Mouse (Mus musculus) skeletal muscle tissue, postnatal 0 days (tissue): Measurements from ENCODE around the gene Capn5. TPM values are rescaled to one million over a fixed set of nuclear protein-coding genes. Genes with fewer than 3 reads are reported as not detected.

Experiments used
- polyA plus RNA-seq: library from polyadenylated mRNA; unstranded; fragments of >200 nt; fragmentation: Nextera tagmentation; extraction: Ambion mirVana; gene quantifications from 2 replicates; pipeline ENCODE4 v1.2.1, GENCODE M21; 2015

Capn5 gene
- polyA plus RNA-seq = 2.6 and 3.3 TPM in 2 replicates

DNA sequence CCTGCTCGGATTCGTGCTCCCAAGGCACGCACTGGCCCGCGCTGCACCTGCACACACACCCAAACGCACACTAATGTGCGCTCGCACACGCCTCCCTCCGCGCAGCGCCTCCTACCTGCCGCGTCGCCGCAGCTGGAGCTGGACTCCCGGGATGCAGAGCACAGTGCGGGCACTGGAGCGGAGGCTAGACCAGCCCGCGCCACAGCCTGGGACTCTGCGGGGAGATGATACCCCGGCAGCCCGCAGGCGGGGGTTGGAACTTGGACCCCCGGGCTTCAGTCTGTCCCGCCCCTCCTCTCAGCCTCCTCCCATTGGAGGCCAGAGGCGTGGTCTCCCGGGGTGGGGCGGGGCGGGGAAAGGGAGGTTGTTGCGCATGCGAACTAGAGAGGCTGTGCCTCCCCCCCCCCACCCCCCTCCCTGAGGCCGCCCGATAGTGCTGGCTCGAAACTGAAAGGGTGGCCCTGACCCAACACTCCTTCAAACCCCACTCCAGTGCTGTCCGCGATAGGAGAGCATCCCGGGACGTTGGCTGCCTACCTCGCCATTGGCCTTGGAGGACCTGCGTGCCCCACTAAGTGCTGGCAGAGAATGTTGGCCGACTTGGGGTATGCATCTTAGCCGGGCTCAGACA, at the start of gene Capn5:
Capn5 (minus strand) TSS at position 346 of the 631 bp plus-strand sequence.

DNA sequence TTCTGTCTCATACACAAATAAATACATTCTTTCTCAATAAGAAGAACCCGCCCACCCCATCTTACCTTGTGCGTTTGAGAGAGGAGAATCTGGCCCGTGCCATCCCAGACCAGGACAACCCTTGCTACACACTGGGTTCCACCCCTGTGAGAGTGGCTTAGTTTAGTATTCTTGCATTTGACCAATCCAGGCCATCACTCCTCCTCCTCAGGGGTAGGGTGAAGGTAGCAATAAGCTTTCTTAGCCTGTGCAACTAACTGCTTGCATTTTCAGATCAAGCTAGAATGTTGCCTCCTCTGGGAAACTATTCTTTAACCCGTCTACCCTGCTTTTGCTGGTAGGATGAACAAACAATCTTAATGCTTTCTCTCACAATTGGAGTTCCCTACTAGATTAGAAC, 21.3 kb upstream of the Capn5 start, which contains the start of gene B3gnt6:
B3gnt6 (minus strand) TSS at position 101 of the 400 bp plus-strand sequence.

DNA sequence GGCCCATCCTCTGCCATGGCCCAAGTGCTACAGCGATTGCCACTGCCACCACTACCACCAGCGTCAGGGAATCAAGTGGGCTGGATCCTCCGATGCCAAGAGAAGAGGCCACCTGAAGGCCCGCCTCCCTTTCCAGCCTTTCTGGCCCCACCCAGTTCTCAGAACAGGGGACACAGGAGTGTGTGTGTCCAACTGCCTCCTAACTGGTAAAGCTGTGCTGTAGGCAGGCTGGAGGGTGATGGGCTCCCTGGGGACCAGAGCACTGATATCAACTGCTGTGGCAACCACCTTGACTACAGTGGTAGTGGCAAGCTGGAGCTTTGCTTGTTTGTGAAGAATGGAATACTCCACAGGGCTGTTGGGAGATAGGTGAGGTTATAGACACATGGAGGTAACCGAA, 32.7 kb downstream of the Capn5 start, which contains the start of gene Omp:
Omp (minus strand) TSS at position 101 of the 400 bp plus-strand sequence.

DNA sequence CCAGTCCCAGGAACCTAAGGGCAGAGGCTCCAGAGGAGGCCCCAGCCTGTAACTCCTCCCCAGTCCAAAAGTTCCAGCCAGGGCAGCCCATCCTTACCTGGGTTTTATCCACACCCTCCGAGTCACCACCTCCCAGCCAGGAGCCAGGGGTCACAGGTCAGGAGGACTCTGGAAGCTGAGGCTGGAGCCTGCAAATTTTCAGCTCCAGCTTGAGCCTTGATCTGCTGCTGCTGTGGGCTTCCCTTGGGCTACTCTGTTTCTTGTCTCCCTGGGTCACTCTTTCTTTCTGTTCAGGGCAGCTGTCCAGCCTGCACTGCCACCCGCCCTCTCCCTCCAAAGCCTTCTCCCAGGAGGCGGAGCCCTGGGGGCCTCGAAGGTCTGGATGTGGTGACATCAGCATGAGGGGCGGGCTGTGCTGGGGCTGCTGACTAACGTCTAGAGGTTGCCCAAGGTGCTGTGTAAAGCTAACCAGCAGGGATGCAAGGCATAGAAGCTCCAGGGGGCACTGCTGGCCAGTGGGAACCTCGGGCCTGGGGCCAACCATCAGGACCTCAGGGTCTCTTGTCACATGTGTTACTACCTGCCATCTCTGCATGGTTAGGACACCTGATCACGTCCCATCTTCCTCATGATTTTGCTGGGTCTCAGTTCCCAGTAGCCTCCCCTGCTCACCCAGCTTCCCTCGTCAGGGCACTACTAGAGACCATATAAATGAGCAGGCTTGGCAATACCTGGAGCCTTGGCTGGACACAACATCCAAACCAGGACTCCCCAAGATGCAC, 58.7 kb downstream of the Capn5 start, which contains the start of gene Myo7a:
Myo7a (minus strand) TSS at position 346 of the 782 bp plus-strand sequence.

Other genes starting within 250 kb of the Capn5 start
- gene Myo7a, start 58.8 kb downstream of the Capn5 start, polyA plus RNA-seq = 4.4 and 6.2 TPM in 2 replicates
- 0.06 and 0.10 TPM in 2 replicates for gene Omp, start 32.8 kb downstream of the Capn5 start, polyA plus RNA-seq
- gene B3gnt6, start 21.2 kb upstream of the Capn5 start, polyA plus RNA-seq = 0.08 TPM in 1 of 2 replicates, not detected in the other
- 12.3 and 14.3 TPM in 2 replicates for gene Acer3, start 142.9 kb upstream of the Capn5 start, polyA plus RNA-seq
- gene Tsku, start 183.1 kb upstream of the Capn5 start, polyA plus RNA-seq = 6.7 and 7.6 TPM in 2 replicates